ENCODE assay signal across 9 mouse cellular contexts in genomic region chr13:98391635-98391990, GRCm38 (mm10). TPM values are rescaled to one million over a fixed set of nuclear protein-coding genes. Genes with fewer than 3 reads are reported as not detected.
A peak's percentile ranks its signal among the peaks of the same experiment; 100 is the strongest.
DNase-seq lines count a peak whose midpoint lies in the region; ATAC-seq and TF ChIP-seq lines count a peak whose summit lies in the region.
"Had no signal": no experiment of that assay in that cellular context is flagged by ENCODE, and none has a peak within 500 bp of the region (broad histone marks: within the 10 kb centered on the region; RNA-seq: fewer than 3 reads in every experiment).

No protein-coding gene starts in this region.

- CTCF ChIA-PET in Patski (lab: Charles Lee) = interaction anchor here (1.4 to 1.5 kb wide), 2 partner anchors 31 to 40 kb away, joined by 3 read pairs; no protein-coding TSS in a partner anchor

- WGBS in heart, embryonic 14.5 days = 9% methylated on average over 4 of the region's 4 CpGs
- 14% methylated on average over 4 of the region's 4 CpGs for WGBS in heart, adult 2 months
- under 1% methylated on average over 4 of the region's 4 CpGs for WGBS in hindbrain, embryonic 12.5 days
- whole genome bisulfite sequencing in midbrain, embryonic 10.5 days = 2% methylated on average over 4 of the region's 4 CpGs

- POLR2A ChIA-PET in Patski (lab: Charles Lee) = interaction anchor here (0.6 to 1.9 kb wide), 4 partner anchors 9 to 686 kb away, joined by 3 to 4 read pairs (median 4); partner anchors contain the start of gene Foxd1

- peaks cover 6 to 21% of the 10 kb centered on the region in 2 experiments for H3K4me1 ChIP-seq in heart, embryonic 14.5 days (ENCODE audit: control insufficient read depth in 2 of 2, insufficient read depth in 2 of 2, low read length in 2 of 2)
- no peaks in the 10 kb centered on the region for H3K4me1 ChIP-seq in heart, adult 2 months (ENCODE audit: control insufficient read depth, insufficient read depth, low read length)
- H3K4me1 ChIP-seq in hindbrain, embryonic 12.5 days = peaks cover 15% of the 10 kb centered on the region
- peaks cover 38% of the 10 kb centered on the region for H3K4me1 ChIP-seq in midbrain, embryonic 10.5 days

- peak overlapping the region; percentile 78 for H3K4me2 ChIP-seq in heart, embryonic 14.5 days (ENCODE audit: low read length)
- peak overlapping the region; percentile 65 for H3K4me2 ChIP-seq in hindbrain, embryonic 12.5 days (replicated peaks)

- no peaks in the 10 kb centered on the region for H3K79me2 ChIP-seq in heart, adult 2 months (replicated peaks; ENCODE audit: control insufficient read depth, insufficient read depth, low read length)

- peaks cover 67% of the 10 kb centered on the region for H3K27me3 ChIP-seq in heart, embryonic 14.5 days (ENCODE audit: control insufficient read depth, insufficient read depth, low read length)
- peaks cover 19% of the 10 kb centered on the region for H3K27me3 ChIP-seq in heart, adult 2 months (ENCODE audit: control insufficient read depth, insufficient read depth, low read length)
- H3K27me3 ChIP-seq in Patski = no peaks in the 10 kb centered on the region
- H3K27me3 ChIP-seq in hindbrain, embryonic 12.5 days = peaks cover 71% of the 10 kb centered on the region
- H3K27me3 ChIP-seq in midbrain, embryonic 10.5 days (ENCODE audit: low read depth, poor library complexity, severe bottlenecking) = peaks cover 84% of the 10 kb centered on the region
- H3K27me3 ChIP-seq: CH12.LX had no signal

- peak overlapping the region in 1 of 2 experiments; percentile 46; a peak in 3 of 4 replicates for H3K4me3 ChIP-seq in heart, embryonic 14.5 days (ENCODE audit: control insufficient read depth in 1 of 2, insufficient read depth in 1 of 2, low read depth in 1 of 2, low read length in 2 of 2)
- no peak overlapping the region for H3K4me3 ChIP-seq in heart, adult 2 months
- peak overlapping the region; percentile 39 for H3K4me3 ChIP-seq in hindbrain, embryonic 12.5 days
- H3K4me3 ChIP-seq in midbrain, embryonic 10.5 days = peak overlapping the region; percentile 61

- intact Hi-C loops in heart, adult 2 months (cut with DNase I) = no loop called here

- in situ Hi-C loops in Patski (cut with MboI; ENCODE audit: low pct_unique_long_range_greater_than_20kb) = no loop called here

- H3K9ac ChIP-seq in heart, embryonic 14.5 days (ENCODE audit: low read length) = no peak overlapping the region
- no peak overlapping the region for H3K9ac ChIP-seq in heart, adult 2 months (ENCODE audit: low read depth, low read length)
- no peak overlapping the region for H3K9ac ChIP-seq in hindbrain, embryonic 12.5 days

- H3K36me3 ChIP-seq in heart, embryonic 14.5 days (ENCODE audit: control insufficient read depth, insufficient read depth, low read length) = no peaks in the 10 kb centered on the region
- no peaks in the 10 kb centered on the region for H3K36me3 ChIP-seq in heart, adult 2 months (ENCODE audit: control insufficient read depth, insufficient read depth, low read length)
- no peaks in the 10 kb centered on the region for H3K36me3 ChIP-seq in hindbrain, embryonic 12.5 days
- no peaks in the 10 kb centered on the region for H3K36me3 ChIP-seq in midbrain, embryonic 10.5 days

- H3K27ac ChIP-seq in heart, embryonic 14.5 days (replicated peaks in 1 of 2; ENCODE audit: control insufficient read depth in 1 of 2, insufficient read depth in 1 of 2, low read depth in 2 of 2, low read length in 2 of 2) = no peak overlapping the region
- H3K27ac ChIP-seq in heart, adult 2 months = no peak overlapping the region
- no peak overlapping the region; the same call in 1 of the 2 replicates for H3K27ac ChIP-seq in hindbrain, embryonic 12.5 days
- H3K27ac ChIP-seq in midbrain, embryonic 10.5 days (replicated peaks) = peak overlapping the region; percentile 76; the same call in 1 of the 2 replicates

- no peak for ATAC-seq in heart, embryonic 14.5 days (ENCODE audit: insufficient number of reproducible peaks, insufficient read depth, low FRiP score, low read depth)
- ATAC-seq in Patski = peak; percentile 28
- ATAC-seq in hindbrain, embryonic 12.5 days (ENCODE audit: low FRiP score) = no peak

- TF ChIP-seq CTCF in heart, adult 2 months (IDR thresholded peaks at IDR 0.05) = no peak
- no peak for TF ChIP-seq CTCF in Patski (IDR thresholded peaks at IDR 0.05)

- TF ChIP-seq POLR2A in heart, adult 2 months (IDR thresholded peaks at IDR 0.05; ENCODE audit: insufficient read depth, low read depth, low read length) = no peak

- no peak for DNase-seq in heart, adult 2 months
- DNase-seq in Patski (ENCODE audit: low read depth, low spot score) = peak; percentile 13
- no peak for DNase-seq in midbrain, embryonic 10.5 days (ENCODE audit: low spot score)
- DNase-seq in adrenal gland, postnatal 36 days = no peak
- DNase-seq in frontal cortex, postnatal 25 days (ENCODE audit: low spot score in 2 of 2) = no peak
- no peak for DNase-seq in ovary, postnatal 36 days (ENCODE audit: low spot score)

- no peaks in the 10 kb centered on the region for H3K9me3 ChIP-seq in heart, embryonic 14.5 days (ENCODE audit: control insufficient read depth, low read length)
- no peaks in the 10 kb centered on the region for H3K9me3 ChIP-seq in hindbrain, embryonic 12.5 days (replicated peaks)
- H3K9me3 ChIP-seq in midbrain, embryonic 10.5 days (replicated peaks) = no peaks in the 10 kb centered on the region

- no peak for TF ChIP-seq EP300 in heart, adult 2 months (IDR thresholded peaks at IDR 0.05; ENCODE audit: insufficient read depth, low read depth, low read length)

RNA-seq across cellular contexts. Expression of gene Foxd1, which starts 37.6 kb away (rescaled TPM):
- polyA plus RNA-seq in heart, embryonic 14.5 days (2014; fragmentation: Nextera tagmentation; extraction: Ambion mirVana) = not detected in 2 replicates
- total RNA-seq in heart, adult 2 months (2021) = under 1 TPM in 1 of 2 experiments, not detected in 1; 0.05 TPM
- polyA plus RNA-seq in heart, adult 2 months (2012; rRNA removed) = 0.03 and 0.06 TPM in 2 replicates
- 15.1 TPM for polyA plus RNA-seq in Patski (2021)
- polyA plus RNA-seq in hindbrain, embryonic 12.5 days (2016; fragmentation: Nextera tagmentation; extraction: Ambion mirVana) = 7.0 and 9.2 TPM in 2 replicates
- polyA plus RNA-seq in midbrain, embryonic 10.5 days (2016; fragmentation: Nextera tagmentation; extraction: Ambion mirVana) = 3.4 and 3.7 TPM in 2 replicates
- 1 to 10 TPM in 1 of 2 experiments, under 1 TPM in 1; 0.69 to 1.0 TPM for total RNA-seq in adrenal gland, postnatal 36 days (2021)
- total RNA-seq: CH12.LX had no signal
